Mouse (Mus musculus) bone marrow macrophage, adult 2 months (primary cell): ENCODE results near the gene Bdkrb1.

ENCODE experiments used
- CTCF ChIP-seq: IDR thresholded peaks from 2 replicates; pipeline ENCODE4 v1.5.1; 2012; ENCODE audit warnings: low read depth, mild to moderate bottlenecking, low read length, moderate library complexity
- POLR2A ChIP-seq: IDR thresholded peaks from 2 replicates; pipeline ENCODE4 v1.6.1; 2012; ENCODE audit warnings: mild to moderate bottlenecking, low read depth, low read length, borderline replicate concordance

- TF ChIP-seq CTCF (peak; percentile 55), POLR2A (no peak)
Measured at GRCm38 (mm10) chr12:105584851-105585250, 18.0 kb upstream of the Bdkrb1 start.
